Mouse (Mus musculus) ES-Bruce4 (cell line): ENCODE data around the gene Lmtk2. TPM values are rescaled to one million over a fixed set of nuclear protein-coding genes. Genes with fewer than 3 reads are reported as not detected.

Experiments used
- H3K27ac ChIP-seq: 2 replicates; pipeline ENCODE4 v1.5.1; 2012; ENCODE audit warnings: low read length, inconsistent platforms; ENCODE audit not compliant: insufficient read depth
- H3K27me3 ChIP-seq: 2 replicates; pipeline ENCODE4 v1.6.1; 2012; ENCODE audit warnings: mild to moderate bottlenecking, low read length, inconsistent platforms; ENCODE audit not compliant: control insufficient read depth, poor library complexity, insufficient read depth, severe bottlenecking
- H3K36me3 ChIP-seq: 2 replicates; pipeline ENCODE4 v1.6.1; 2012; ENCODE audit warnings: inconsistent platforms, mild to moderate bottlenecking, low read length, moderate library complexity; ENCODE audit not compliant: control insufficient read depth, poor library complexity, insufficient read depth, severe bottlenecking
- H3K4me1 ChIP-seq: one replicate; pipeline ENCODE4 v1.8.1; 2011; ENCODE audit warnings: low read length; ENCODE audit not compliant: control insufficient read depth, insufficient read depth
- H3K4me3 ChIP-seq: 2 replicates; pipeline ENCODE4 v1.5.1; 2011; ENCODE audit warnings: low read depth, mild to moderate bottlenecking, low read length
- H3K9ac ChIP-seq: 2 replicates; pipeline ENCODE4 v1.6.1; 2012; ENCODE audit warnings: low read depth, mild to moderate bottlenecking, inconsistent platforms; ENCODE audit not compliant: poor library complexity, severe bottlenecking
- H3K9me3 ChIP-seq: replicated peaks from 2 replicates; pipeline ENCODE4 v1.6.1; 2012; ENCODE audit warnings: mild to moderate bottlenecking, low read length, inconsistent platforms; ENCODE audit not compliant: control insufficient read depth, poor library complexity, insufficient read depth, severe bottlenecking
- CTCF ChIP-seq: IDR thresholded peaks from one replicate; pipeline ENCODE4 v1.8.1; 2011; ENCODE audit warnings: low read depth, low read length
- EP300 ChIP-seq: IDR thresholded peaks from 2 replicates; pipeline ENCODE4 v1.6.1; 2011; ENCODE audit warnings: low read depth, low read length; ENCODE audit not compliant: insufficient read depth
- POLR2A ChIP-seq: IDR thresholded peaks from one replicate; pipeline ENCODE4 v1.8.1; 2011; ENCODE audit warnings: low read length; ENCODE audit not compliant: insufficient read depth
- polyA plus RNA-seq: library from polyadenylated mRNA; stranded (reverse); fragments of >200 nt; gene quantifications from 2 replicates; pipeline ENCODE4 v1.2.4, GENCODE M21; 2011; ENCODE audit warnings: low read depth; ENCODE audit not compliant: missing spikeins, insufficient read depth, insufficient read length

Gene Lmtk2
- polyA plus RNA-seq, 1 experiment = 47.1 TPM

DNA sequence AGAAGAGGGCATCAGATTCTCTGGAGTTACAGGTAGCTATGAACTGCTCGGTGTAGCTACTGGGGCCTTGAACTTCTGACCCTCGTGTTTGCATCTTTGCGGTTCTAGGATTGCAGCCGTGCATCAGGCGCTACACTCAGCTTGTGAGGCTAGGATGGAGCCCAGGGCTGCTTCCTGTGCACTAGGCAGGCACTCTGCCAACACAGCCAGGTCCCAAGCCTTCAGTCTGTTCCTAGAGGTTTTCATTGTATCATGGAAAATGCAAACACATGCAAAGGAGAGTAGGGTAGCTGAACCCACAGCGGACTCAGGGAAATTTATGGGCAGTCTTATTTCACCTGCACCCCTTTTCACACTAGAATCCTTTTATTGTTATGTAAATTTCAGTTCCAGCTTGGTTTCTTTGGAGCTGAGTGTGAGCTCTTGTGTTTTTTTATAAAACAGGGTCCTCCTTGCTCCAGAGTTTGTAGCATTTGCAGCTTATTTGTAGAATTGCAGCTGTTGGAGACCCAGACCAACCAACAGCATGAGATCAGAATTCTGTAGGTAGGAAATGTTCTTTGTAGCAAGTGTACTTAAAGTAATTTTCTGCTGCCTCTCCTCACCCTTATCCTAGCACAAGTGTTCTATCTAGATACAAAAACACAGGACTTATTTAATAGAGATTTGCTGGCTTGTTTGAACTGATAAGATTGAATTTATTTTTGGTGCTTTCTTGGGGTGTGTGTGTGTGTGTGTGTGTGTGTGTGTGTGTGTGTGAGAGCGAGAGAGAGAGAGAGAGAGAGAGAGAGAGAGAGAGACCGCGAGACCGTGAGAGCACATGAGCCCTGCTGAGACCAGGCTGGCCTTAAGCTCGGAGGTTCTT, 12.6 kb downstream of the Lmtk2 start:
- Histone ChIP-seq H3K27me3 (no peaks in the 10 kb centered on the region), H3K27ac (no peak overlapping the region), H3K9me3 (no peaks in the 10 kb centered on the region), H3K4me1 (peaks cover 13% of the 10 kb centered on the region), H3K4me3 (no peak overlapping the region), H3K9ac (no peak overlapping the region), H3K36me3 (no peaks in the 10 kb centered on the region)
- TF ChIP-seq POLR2A (no peak), CTCF (no peak), EP300 (no peak)

DNA sequence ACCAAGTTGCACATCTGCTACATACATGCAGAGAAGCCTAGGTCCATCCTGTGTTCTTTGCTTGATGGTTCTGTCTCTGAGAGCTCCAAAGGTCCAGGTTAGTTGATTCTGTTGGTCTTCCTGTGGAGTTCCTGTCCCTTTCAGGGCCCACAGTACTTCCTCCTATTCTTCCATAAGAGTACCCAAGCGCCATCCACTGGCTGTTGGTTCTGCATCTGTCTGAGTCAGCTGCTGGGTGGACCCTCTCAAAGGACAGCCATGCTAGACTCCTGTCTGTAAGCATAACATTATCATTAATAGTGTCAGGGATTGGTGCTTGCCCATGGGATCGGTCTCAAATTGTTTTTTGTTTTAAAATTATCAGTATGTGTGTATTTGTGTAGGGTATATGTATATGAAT, 13.8 kb downstream of the Lmtk2 start:
- H3K9me3 ChIP-seq = no peaks in the 10 kb centered on the region
- no peaks in the 10 kb centered on the region for H3K27me3 ChIP-seq
- H3K27ac ChIP-seq = no peak overlapping the region
- TF ChIP-seq CTCF (no peak), POLR2A (no peak), EP300 (no peak)
- peaks cover 11% of the 10 kb centered on the region for H3K4me1 ChIP-seq
- no peaks in the 10 kb centered on the region for H3K36me3 ChIP-seq
- no peak overlapping the region for H3K4me3 ChIP-seq
- H3K9ac ChIP-seq = no peak overlapping the region

DNA sequence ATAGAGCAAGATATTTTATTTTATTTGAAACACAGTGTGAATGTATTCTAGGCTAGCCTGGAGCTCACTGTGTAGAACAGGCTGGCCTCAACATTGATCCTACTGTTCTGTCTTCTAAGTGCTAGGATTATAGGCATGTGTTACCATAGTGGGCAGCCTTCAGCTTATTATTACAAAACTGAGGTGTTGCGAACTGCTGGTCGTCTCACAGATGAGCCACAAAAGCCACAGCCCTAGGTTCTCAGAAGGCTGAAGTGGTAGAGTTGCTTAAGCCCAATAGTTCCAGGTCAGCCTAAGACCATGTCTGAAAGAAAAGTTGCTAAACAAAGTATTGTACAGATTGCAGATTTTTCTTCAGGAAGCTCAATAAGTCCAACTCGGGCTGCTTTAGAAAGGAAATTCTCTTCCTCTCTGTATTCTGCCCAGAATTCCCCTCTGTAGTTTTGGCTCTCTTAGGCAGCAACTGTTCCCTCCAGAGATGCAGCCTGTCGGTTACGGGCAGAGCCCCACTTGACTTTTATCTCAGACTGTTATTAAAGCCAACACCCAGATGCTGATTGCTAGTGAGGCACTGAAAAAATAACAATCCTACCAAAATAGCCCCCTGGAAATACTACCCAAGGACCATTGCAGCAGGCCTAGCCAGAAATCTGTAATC, 14.9 kb downstream of the Lmtk2 start:
- Histone ChIP-seq H3K9me3 (no peaks in the 10 kb centered on the region), H3K4me1 (peaks cover 9% of the 10 kb centered on the region), H3K36me3 (no peaks in the 10 kb centered on the region), H3K9ac (no peak overlapping the region), H3K27me3 (no peaks in the 10 kb centered on the region), H3K27ac (no peak overlapping the region), H3K4me3 (no peak overlapping the region)
- TF ChIP-seq EP300 (no peak), CTCF (no peak), POLR2A (no peak)

DNA sequence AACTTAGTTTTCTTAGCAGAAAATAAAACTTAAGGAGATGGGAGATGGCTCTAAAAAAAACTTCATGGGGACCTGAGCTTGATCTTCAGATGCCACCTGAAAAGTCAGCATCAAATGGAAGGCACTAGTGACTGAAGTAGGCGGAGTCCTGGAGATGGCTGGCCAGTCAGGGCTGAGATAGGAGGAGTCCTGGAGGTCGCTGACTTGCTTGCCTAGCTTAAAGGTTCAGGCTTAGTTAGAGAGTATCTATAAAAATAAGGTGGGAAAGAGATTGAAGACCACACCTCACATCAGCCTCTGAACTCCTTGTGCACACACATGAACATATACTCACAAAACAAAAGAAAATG, 15.4 kb downstream of the Lmtk2 start:
- Histone ChIP-seq H3K9me3 (no peaks in the 10 kb centered on the region), H3K27ac (no peak overlapping the region), H3K4me3 (no peak overlapping the region), H3K27me3 (no peaks in the 10 kb centered on the region), H3K36me3 (no peaks in the 10 kb centered on the region), H3K4me1 (peaks cover 9% of the 10 kb centered on the region), H3K9ac (no peak overlapping the region)
- TF ChIP-seq EP300 (no peak), CTCF (no peak), POLR2A (no peak)

DNA sequence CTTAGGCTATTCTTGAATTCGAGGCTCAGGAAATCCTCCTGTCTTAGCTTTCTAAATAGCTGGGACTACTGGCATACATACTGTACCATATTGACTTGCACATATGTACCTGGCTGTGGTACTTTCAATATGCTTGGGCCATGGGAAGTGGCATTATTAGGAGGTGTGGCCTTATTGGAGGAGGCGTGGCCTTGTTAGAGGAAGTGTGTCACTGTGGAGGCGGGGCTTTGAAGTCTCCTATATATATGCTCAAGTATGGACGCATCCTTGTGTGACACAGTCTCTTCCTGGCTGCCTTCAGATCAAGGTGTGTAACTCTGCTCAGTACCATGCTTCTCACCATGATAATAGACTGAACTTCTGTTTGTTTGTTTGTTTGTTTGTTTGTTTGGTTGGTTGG, 18.0 kb downstream of the Lmtk2 start:
- Histone ChIP-seq H3K9ac (no peak overlapping the region), H3K9me3 (no peaks in the 10 kb centered on the region), H3K36me3 (no peaks in the 10 kb centered on the region), H3K4me1 (peaks cover 3% of the 10 kb centered on the region), H3K27ac (no peak overlapping the region), H3K4me3 (no peak overlapping the region), H3K27me3 (no peaks in the 10 kb centered on the region)
- TF ChIP-seq POLR2A (no peak), EP300 (no peak), CTCF (no peak)

DNA sequence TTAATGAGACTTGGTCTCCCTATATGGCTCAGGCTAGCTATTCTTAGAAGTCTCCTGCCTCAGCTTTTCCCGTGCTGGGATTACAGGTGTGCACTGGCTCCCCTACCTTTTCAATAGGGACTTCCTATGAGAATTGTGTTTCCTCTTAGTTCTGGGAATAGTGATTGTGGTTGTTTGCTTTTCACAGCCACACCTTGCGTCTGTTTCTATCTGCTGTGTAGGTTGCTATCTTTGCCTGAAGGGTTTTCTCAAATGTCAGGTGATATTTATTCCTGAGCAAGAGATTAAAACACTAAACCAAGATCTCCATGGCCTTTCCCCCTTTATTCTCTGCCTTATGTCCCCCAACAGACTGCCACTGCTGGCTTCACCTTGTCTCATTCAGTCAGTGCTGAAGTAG, 19.1 kb downstream of the Lmtk2 start:
- TF ChIP-seq EP300 = no peak
- TF ChIP-seq CTCF = no peak
- no peak for TF ChIP-seq POLR2A
- Histone ChIP-seq H3K4me3 (no peak overlapping the region), H3K27me3 (no peaks in the 10 kb centered on the region), H3K9ac (no peak overlapping the region), H3K27ac (no peak overlapping the region), H3K36me3 (no peaks in the 10 kb centered on the region), H3K4me1 (peaks cover 3% of the 10 kb centered on the region), H3K9me3 (no peaks in the 10 kb centered on the region)
